Mouse (Mus musculus) liver, postnatal 0 days (tissue): ENCODE data around the gene Lrp1.
A peak's percentile ranks its signal among the peaks of the same experiment; 100 is the strongest.

Experiments
- CTCF ChIP-seq: sonication (generic); IDR thresholded peaks from 2 replicates; pipeline ENCODE4 v1.5.1; 2016; ENCODE audit warnings: antibody characterized with exemption, low read depth
- EP300 ChIP-seq: IDR thresholded peaks from 2 replicates; pipeline ENCODE4 v1.6.1; 2016; ENCODE audit warnings: antibody characterized with exemption, low read depth, mild to moderate bottlenecking

GRCm38 (mm10) chr10:127604465-127605250 lies 16.3 kb downstream of the Lrp1 start:
- TF ChIP-seq CTCF (no peak), EP300 (peak; percentile 76)
